Mouse (Mus musculus): Measurements from ENCODE around the gene Armc6.

The Armc6 gene

GRCm38 (mm10) chr8:70234080-70234780 is at the start of gene Armc6, which contains the start of gene Sugp2:
Armc6 (minus strand) TSS chr8:70234466.
Sugp2 (plus strand) TSS chr8:70234226.
- peak; percentile 96 for DNase-seq (ENCODE audit: extremely low spot score, low read depth, low spot score)

- DNase-seq (ENCODE audit: extremely low spot score, low read depth, low spot score), result no peak
Observed at GRCm38 (mm10) chr8:70283136-70284077, 49.1 kb upstream of the Armc6 start.

- DNase-seq (ENCODE audit: extremely low spot score, low read depth, low spot score), result peak; percentile 82
Observed at GRCm38 (mm10) chr8:70282603-70283135, 48.4 kb upstream of the Armc6 start, which contains the start of gene Homer3. Homer3 (plus strand) TSS chr8:70282827.

- no peak for DNase-seq (ENCODE audit: extremely low spot score, low read depth, low spot score)
Observed at GRCm38 (mm10) chr8:70281001-70281400, 46.7 kb upstream of the Armc6 start.

GRCm38 (mm10) chr8:70279266-70279665 is 45.0 kb upstream of the Armc6 start:
- DNase-seq (ENCODE audit: extremely low spot score, low read depth, low spot score), result no peak

GRCm38 (mm10) chr8:70278175-70278574 is 43.9 kb upstream of the Armc6 start:
- DNase-seq (ENCODE audit: extremely low spot score, low read depth, low spot score), result no peak

GRCm38 (mm10) chr8:70276476-70276875 is 42.2 kb upstream of the Armc6 start:
- no peak for DNase-seq (ENCODE audit: extremely low spot score, low read depth, low spot score)

- no peak for DNase-seq (ENCODE audit: extremely low spot score, low read depth, low spot score)
Observed at GRCm38 (mm10) chr8:70274350-70274749, 40.1 kb upstream of the Armc6 start.

- no peak for DNase-seq (ENCODE audit: extremely low spot score, low read depth, low spot score)
Observed at GRCm38 (mm10) chr8:70272949-70273348, 38.7 kb upstream of the Armc6 start.

- no peak for DNase-seq (ENCODE audit: extremely low spot score, low read depth, low spot score)
Observed at GRCm38 (mm10) chr8:70268799-70269565, 34.7 kb upstream of the Armc6 start.

- DNase-seq (ENCODE audit: extremely low spot score, low read depth, low spot score), result no peak
Observed at GRCm38 (mm10) chr8:70268311-70268710, 34.0 kb upstream of the Armc6 start.

- no peak for DNase-seq (ENCODE audit: extremely low spot score, low read depth, low spot score)
Observed at GRCm38 (mm10) chr8:70267674-70268073, 33.4 kb upstream of the Armc6 start.

GRCm38 (mm10) chr8:70259043-70259442 is 24.8 kb upstream of the Armc6 start:
- no peak for DNase-seq (ENCODE audit: extremely low spot score, low read depth, low spot score)

- DNase-seq (ENCODE audit: extremely low spot score, low read depth, low spot score), result no peak
Observed at GRCm38 (mm10) chr8:70258600-70258999, 24.3 kb upstream of the Armc6 start.

- DNase-seq (ENCODE audit: extremely low spot score, low read depth, low spot score), result no peak
Observed at GRCm38 (mm10) chr8:70257456-70257855, 23.2 kb upstream of the Armc6 start.

- DNase-seq (ENCODE audit: extremely low spot score, low read depth, low spot score), result no peak
Observed at GRCm38 (mm10) chr8:70254628-70255027, 20.4 kb upstream of the Armc6 start.

- no peak for DNase-seq (ENCODE audit: extremely low spot score, low read depth, low spot score)
Observed at GRCm38 (mm10) chr8:70247841-70248240, 13.6 kb upstream of the Armc6 start.

- DNase-seq (ENCODE audit: extremely low spot score, low read depth, low spot score), result no peak
Observed at GRCm38 (mm10) chr8:70246622-70247021, 12.4 kb upstream of the Armc6 start.

- DNase-seq (ENCODE audit: extremely low spot score, low read depth, low spot score), result no peak
Observed at GRCm38 (mm10) chr8:70240642-70241041, 6.4 kb upstream of the Armc6 start.

GRCm38 (mm10) chr8:70237842-70238241 is 3.6 kb upstream of the Armc6 start:
- no peak for DNase-seq (ENCODE audit: extremely low spot score, low read depth, low spot score)

GRCm38 (mm10) chr8:70234781-70235128 is 489 bp upstream of the Armc6 start:
- DNase-seq (ENCODE audit: extremely low spot score, low read depth, low spot score), result no peak

Measured in hindlimb bud, embryonic 11.5 days (tissue).